Mouse (Mus musculus): ENCODE measurements around the gene Gm11549. TPM values are rescaled to one million over a fixed set of nuclear protein-coding genes. Genes with fewer than 3 reads are reported as not detected.

The Gm11549 gene
- polyA plus RNA-seq, 2 experiments = 0.01 TPM; not detected in 1

GRCm38 (mm10) chr3:36522137-36522536 is 524 bp upstream of the Gm11549 start:
- H3K36me3 ChIP-seq (replicated peaks; ENCODE audit: control insufficient read depth, insufficient read depth, low read depth) = no peaks in the 10 kb centered on the region
- no peak for TF ChIP-seq CTCF (IDR thresholded peaks at IDR 0.05; ENCODE audit: low read depth)
- TF ChIP-seq EP300 (IDR thresholded peaks at IDR 0.05; ENCODE audit: low read depth) = no peak
- no peaks in the 10 kb centered on the region for H3K4me1 ChIP-seq (replicated peaks; ENCODE audit: control insufficient read depth in 2 of 2, insufficient read depth in 2 of 2, low read length in 1 of 2)
- H3K27me3 ChIP-seq (ENCODE audit: control insufficient read depth, insufficient read depth, low read length) = peaks cover 16% of the 10 kb centered on the region
- 15% methylated on average over 4 of the region's 4 CpGs for WGBS (ENCODE audit: insufficient replicate concordance)
- no peak overlapping the region for H3K9ac ChIP-seq (replicated peaks)
- ATAC-seq (ENCODE audit: insufficient read depth) (no peak), DNase-seq (ENCODE audit: low read depth in 3 of 3, low spot score in 3 of 3) (no peak)
- no peak overlapping the region for H3K4me2 ChIP-seq (ENCODE audit: low read depth)
- no peak overlapping the region for H3K4me3 ChIP-seq (ENCODE audit: insufficient read depth in 1 of 2, low read depth in 2 of 2, low read length in 2 of 2)
- H3K9me3 ChIP-seq (ENCODE audit: control insufficient read depth, low read length) = no peaks in the 10 kb centered on the region
- H3K27ac ChIP-seq = no peak overlapping the region

GRCm38 (mm10) chr3:36516196-36516595 is 5.4 kb downstream of the Gm11549 start:
- Histone ChIP-seq H3K36me3 (replicated peaks; ENCODE audit: control insufficient read depth, insufficient read depth, low read depth) (no peaks in the 10 kb centered on the region), H3K9me3 (ENCODE audit: control insufficient read depth, low read length) (no peaks in the 10 kb centered on the region), H3K4me3 (ENCODE audit: insufficient read depth in 1 of 2, low read depth in 2 of 2, low read length in 2 of 2) (no peak overlapping the region), H3K27me3 (ENCODE audit: control insufficient read depth, insufficient read depth, low read length) (peaks cover 7% of the 10 kb centered on the region), H3K27ac (no peak overlapping the region), H3K4me2 (ENCODE audit: low read depth) (no peak overlapping the region), H3K9ac (replicated peaks) (no peak overlapping the region), H3K4me1 (replicated peaks; ENCODE audit: control insufficient read depth in 2 of 2, insufficient read depth in 2 of 2, low read length in 1 of 2) (no peaks in the 10 kb centered on the region)
- DNase-seq (ENCODE audit: low read depth in 3 of 3, low spot score in 3 of 3) (no peak), ATAC-seq (ENCODE audit: insufficient read depth) (no peak)
- WGBS (ENCODE audit: insufficient replicate concordance) = 65% methylated on average over 9 of the region's 9 CpGs
- TF ChIP-seq EP300 (IDR thresholded peaks at IDR 0.05; ENCODE audit: low read depth) (no peak), CTCF (IDR thresholded peaks at IDR 0.05; ENCODE audit: low read depth) (no peak)

DNA sequence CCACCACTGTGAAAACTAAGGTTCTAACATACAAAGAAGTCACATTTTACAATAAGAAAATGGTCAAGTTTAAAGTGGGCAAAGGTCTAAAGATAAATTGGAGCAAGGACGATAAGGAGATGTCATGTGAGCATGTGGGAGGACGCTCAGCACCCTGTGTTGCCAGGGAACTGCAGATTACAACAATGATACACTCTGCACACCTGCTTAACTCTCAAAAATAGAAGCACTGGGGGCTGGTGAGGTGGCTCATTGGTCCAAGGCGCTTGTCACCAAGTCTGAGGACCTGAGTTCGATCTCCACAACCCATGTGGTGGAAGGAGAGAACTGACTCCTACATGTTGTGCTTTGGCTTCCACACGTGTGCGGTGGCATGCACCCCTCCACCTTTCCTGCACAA is 10.1 kb downstream of the Gm11549 start:
- ATAC-seq (ENCODE audit: insufficient read depth) (no peak), DNase-seq (ENCODE audit: low read depth in 3 of 3, low spot score in 3 of 3) (no peak)
- TF ChIP-seq EP300 (IDR thresholded peaks at IDR 0.05; ENCODE audit: low read depth) (no peak), CTCF (IDR thresholded peaks at IDR 0.05; ENCODE audit: low read depth) (no peak)
- Histone ChIP-seq H3K4me2 (ENCODE audit: low read depth) (no peak overlapping the region), H3K27ac (no peak overlapping the region), H3K36me3 (replicated peaks; ENCODE audit: control insufficient read depth, insufficient read depth, low read depth) (no peaks in the 10 kb centered on the region), H3K27me3 (ENCODE audit: control insufficient read depth, insufficient read depth, low read length) (no peaks in the 10 kb centered on the region), H3K4me3 (ENCODE audit: insufficient read depth in 1 of 2, low read depth in 2 of 2, low read length in 2 of 2) (no peak overlapping the region), H3K9me3 (ENCODE audit: control insufficient read depth, low read length) (no peaks in the 10 kb centered on the region), H3K9ac (replicated peaks) (no peak overlapping the region), H3K4me1 (replicated peaks; ENCODE audit: control insufficient read depth in 2 of 2, insufficient read depth in 2 of 2, low read length in 1 of 2) (no peaks in the 10 kb centered on the region)
- 63% methylated on average over 6 of the region's 6 CpGs for WGBS (ENCODE audit: insufficient replicate concordance)

- no peak for ATAC-seq (ENCODE audit: insufficient read depth)
Observed at GRCm38 (mm10) chr3:36505809-36506735, 15.5 kb downstream of the Gm11549 start.

DNA sequence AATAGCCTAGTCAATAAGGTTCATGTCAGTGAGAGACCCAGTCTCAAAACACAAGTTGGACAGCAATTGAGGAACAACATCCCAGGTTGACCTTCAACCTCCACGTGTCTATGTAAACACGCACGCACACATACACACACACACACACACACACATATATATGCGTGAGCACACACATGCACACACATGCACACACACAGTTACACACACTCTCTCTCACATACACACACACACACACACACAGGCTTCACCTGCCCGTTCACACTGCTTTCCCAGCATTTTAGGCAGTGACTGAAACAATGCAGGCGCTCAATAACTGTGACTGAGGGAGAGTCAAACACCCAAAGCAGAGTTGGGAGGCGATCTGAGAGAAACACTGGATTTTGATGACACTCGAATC is 16.3 kb downstream of the Gm11549 start:
- no peaks in the 10 kb centered on the region for H3K36me3 ChIP-seq (replicated peaks; ENCODE audit: control insufficient read depth, insufficient read depth, low read depth)
- no peak for DNase-seq (ENCODE audit: low read depth in 3 of 3, low spot score in 3 of 3)
- no peak overlapping the region for H3K4me3 ChIP-seq (ENCODE audit: insufficient read depth in 1 of 2, low read depth in 2 of 2, low read length in 2 of 2)
- no peaks in the 10 kb centered on the region for H3K27me3 ChIP-seq (ENCODE audit: control insufficient read depth, insufficient read depth, low read length)
- H3K9ac ChIP-seq (replicated peaks) = no peak overlapping the region
- 64% methylated on average over 8 of the region's 8 CpGs for WGBS (ENCODE audit: insufficient replicate concordance)
- no peak overlapping the region for H3K4me2 ChIP-seq (ENCODE audit: low read depth)
- no peak for TF ChIP-seq CTCF (IDR thresholded peaks at IDR 0.05; ENCODE audit: low read depth)
- TF ChIP-seq EP300 (IDR thresholded peaks at IDR 0.05; ENCODE audit: low read depth) = no peak
- no peaks in the 10 kb centered on the region for H3K4me1 ChIP-seq (replicated peaks; ENCODE audit: control insufficient read depth in 2 of 2, insufficient read depth in 2 of 2, low read length in 1 of 2)
- H3K27ac ChIP-seq = no peak overlapping the region
- no peak for ATAC-seq (ENCODE audit: insufficient read depth)
- no peaks in the 10 kb centered on the region for H3K9me3 ChIP-seq (ENCODE audit: control insufficient read depth, low read length)

More at GRCm38 (mm10) chr3:36505809-36506735, 15.5 kb downstream of the Gm11549 start:
- no peak overlapping the region for H3K4me3 ChIP-seq (ENCODE audit: insufficient read depth in 1 of 2, low read depth in 2 of 2, low read length in 2 of 2)
- H3K9ac ChIP-seq (replicated peaks) = no peak overlapping the region
- WGBS (ENCODE audit: insufficient replicate concordance) = 58% methylated on average over 10 of the region's 10 CpGs
- no peaks in the 10 kb centered on the region for H3K9me3 ChIP-seq (ENCODE audit: control insufficient read depth, low read length)
- H3K27ac ChIP-seq = no peak overlapping the region
- TF ChIP-seq EP300 (IDR thresholded peaks at IDR 0.05; ENCODE audit: low read depth) (no peak), CTCF (IDR thresholded peaks at IDR 0.05; ENCODE audit: low read depth) (no peak)
- H3K36me3 ChIP-seq (replicated peaks; ENCODE audit: control insufficient read depth, insufficient read depth, low read depth) = no peaks in the 10 kb centered on the region
- no peak for DNase-seq (ENCODE audit: low read depth in 3 of 3, low spot score in 3 of 3)
- no peaks in the 10 kb centered on the region for H3K27me3 ChIP-seq (ENCODE audit: control insufficient read depth, insufficient read depth, low read length)
- H3K4me1 ChIP-seq (replicated peaks; ENCODE audit: control insufficient read depth in 2 of 2, insufficient read depth in 2 of 2, low read length in 1 of 2) = no peaks in the 10 kb centered on the region
- no peak overlapping the region for H3K4me2 ChIP-seq (ENCODE audit: low read depth)
